Mouse (Mus musculus) testis, adult 2 months (tissue): ENCODE results near the gene Fat3.

Source experiments
- CTCF ChIP-seq: fragments of 200-500 bp; IDR thresholded peaks from 2 replicates; pipeline ENCODE4 v1.5.1; 2012; ENCODE audit warnings: low read depth, mild to moderate bottlenecking, inconsistent platforms, low read length, moderate library complexity; ENCODE audit not compliant: control insufficient read depth, insufficient read depth, insufficient replicate concordance
- POLR2A ChIP-seq: fragments of 200-500 bp; IDR thresholded peaks from 2 replicates; pipeline ENCODE4 v1.6.1; 2012; ENCODE audit warnings: low read depth, mild to moderate bottlenecking, inconsistent platforms, low read length, moderate library complexity; ENCODE audit not compliant: control insufficient read depth

- TF ChIP-seq CTCF (no peak), POLR2A (no peak)
These were observed 190.8 kb downstream of the Fat3 start for GRCm38 (mm10) chr9:16310305-16310704.
